Mouse (Mus musculus) midbrain, embryonic 11.5 days (tissue): ENCODE results near the gene Prox2. TPM values are rescaled to one million over a fixed set of nuclear protein-coding genes. Genes with fewer than 3 reads are reported as not detected.

Experiments used
- ATAC-seq: fragments of 200-750 bp; cut with Nextera tagmentation; 2 replicates; pipeline ENCODE4 v1.8.0; 2017; ENCODE audit warnings: moderate TSS enrichment, moderate library complexity; ENCODE audit not compliant: low FRiP score
- DNase-seq: peaks from one replicate; pipeline ENCODE4 v3.0.0; 2015; ENCODE audit warnings: low spot score; ENCODE audit errors: missing footprints
- H3K27ac ChIP-seq: fragments of 300-500 bp; sonication (generic); 2 replicates; pipeline ENCODE4 v1.5.1; 2014; ENCODE audit warnings: low read depth, low read length
- H3K27me3 ChIP-seq: fragments of 300-500 bp; sonication (generic); 2 replicates; pipeline ENCODE4 v1.6.1; 2014; ENCODE audit warnings: mild to moderate bottlenecking, low read length, moderate library complexity, mixed read lengths; ENCODE audit not compliant: control insufficient read depth, insufficient read depth
- H3K36me3 ChIP-seq: fragments of 300-500 bp; sonication (generic); 2 replicates; pipeline ENCODE4 v1.6.1; 2014; ENCODE audit warnings: mild to moderate bottlenecking, low read length, moderate library complexity, mixed read lengths; ENCODE audit not compliant: control insufficient read depth, insufficient read depth
- H3K4me1 ChIP-seq: fragments of 300-500 bp; sonication (generic); 2 replicates; pipeline ENCODE4 v1.6.1; 2014; ENCODE audit warnings: low read length; ENCODE audit not compliant: control insufficient read depth, insufficient read depth
- H3K4me2 ChIP-seq: fragments of 300-500 bp; sonication (generic); 2 replicates; pipeline ENCODE4 v1.6.1; 2014; ENCODE audit warnings: mild to moderate bottlenecking, moderate library complexity
- H3K4me3 ChIP-seq: fragments of 300-500 bp; sonication (generic); 2 replicates; pipeline ENCODE4 v1.5.1; 2014; ENCODE audit warnings: low read depth, low read length
- H3K9ac ChIP-seq: fragments of 300-500 bp; sonication (generic); 2 replicates; pipeline ENCODE4 v1.6.1; 2014; ENCODE audit warnings: low read length
- H3K9me3 ChIP-seq: fragments of 300-500 bp; sonication (generic); 2 replicates; pipeline ENCODE4 v1.6.1; 2016; ENCODE audit warnings: low read length; ENCODE audit not compliant: control insufficient read depth
- WGBS: fragments of 180-500 bp; shearing (Covaris S2); extraction: QIAGEN DNeasy Blood & Tissue Kit; methylation state at CpG from one replicate; pipeline ENCODE4 v1.1.7; 2014; 5-methylcytosine and 5-hydroxymethylcytosine counted together
- polyA plus RNA-seq: library from polyadenylated mRNA; unstranded; fragments of >200 nt; fragmentation: Nextera tagmentation; extraction: Ambion mirVana; gene quantifications from 2 replicates; pipeline ENCODE4 v1.2.1, GENCODE M21; 2014

The Prox2 gene
- polyA plus RNA-seq, 1 experiment from 2014 or later = 2.6 TPM

- H3K27ac ChIP-seq = no peak overlapping the region
- no peak for DNase-seq
- no peaks in the 10 kb centered on the region for H3K4me1 ChIP-seq
- no peak overlapping the region for H3K4me2 ChIP-seq
- no peak; the same call in 1 of the 2 replicates for ATAC-seq
- H3K36me3 ChIP-seq = peaks cover 14% of the 10 kb centered on the region
- no peak overlapping the region for H3K9ac ChIP-seq
- H3K27me3 ChIP-seq = no peaks in the 10 kb centered on the region
- 84% methylated on average over 19 of the region's 19 CpGs for WGBS
- H3K4me3 ChIP-seq = no peak overlapping the region
- no peaks in the 10 kb centered on the region for H3K9me3 ChIP-seq
These were observed 25.2 kb upstream of the Prox2 start for GRCm38 (mm10) chr12:85135513-85136470.

- peaks cover 29% of the 10 kb centered on the region for H3K36me3 ChIP-seq
- ATAC-seq (no peak), DNase-seq (no peak)
- H3K4me2 ChIP-seq = no peak overlapping the region
- H3K4me3 ChIP-seq = no peak overlapping the region
- WGBS = 94% methylated on average over 8 of the region's 8 CpGs
- H3K27ac ChIP-seq = no peak overlapping the region
- no peaks in the 10 kb centered on the region for H3K4me1 ChIP-seq
- no peaks in the 10 kb centered on the region for H3K9me3 ChIP-seq
- H3K9ac ChIP-seq = no peak overlapping the region
- H3K27me3 ChIP-seq = no peaks in the 10 kb centered on the region
These were observed 23.7 kb upstream of the Prox2 start for GRCm38 (mm10) chr12:85134043-85134794.

- Histone ChIP-seq H3K9me3 (no peaks in the 10 kb centered on the region), H3K4me2 (no peak overlapping the region), H3K27me3 (no peaks in the 10 kb centered on the region), H3K27ac (no peak overlapping the region), H3K9ac (no peak overlapping the region), H3K4me3 (no peak overlapping the region), H3K4me1 (no peaks in the 10 kb centered on the region), H3K36me3 (peaks cover 33% of the 10 kb centered on the region)
- no peak for DNase-seq
- 86% methylated on average over 6 of the region's 6 CpGs for WGBS
- ATAC-seq = no peak
These were observed 20.8 kb upstream of the Prox2 start for GRCm38 (mm10) chr12:85131361-85131760.

GRCm38 (mm10) chr12:85129426-85129978 lies 18.9 kb upstream of the Prox2 start:
- DNase-seq (no peak), ATAC-seq (no peak)
- Histone ChIP-seq H3K36me3 (peaks cover 35% of the 10 kb centered on the region), H3K9ac (no peak overlapping the region), H3K4me2 (no peak overlapping the region), H3K4me3 (no peak overlapping the region), H3K9me3 (no peaks in the 10 kb centered on the region), H3K27me3 (no peaks in the 10 kb centered on the region), H3K27ac (no peak overlapping the region), H3K4me1 (no peaks in the 10 kb centered on the region)
- 94% methylated on average over 9 of the region's 9 CpGs for WGBS

- ATAC-seq = no peak
- WGBS = 94% methylated on average over 8 of the region's 8 CpGs
- Histone ChIP-seq H3K9ac (no peak overlapping the region), H3K4me2 (no peak overlapping the region), H3K4me1 (no peaks in the 10 kb centered on the region), H3K36me3 (peaks cover 38% of the 10 kb centered on the region), H3K9me3 (no peaks in the 10 kb centered on the region), H3K27ac (no peak overlapping the region), H3K4me3 (no peak overlapping the region), H3K27me3 (no peaks in the 10 kb centered on the region)
- DNase-seq = no peak
These were observed 16.5 kb upstream of the Prox2 start for GRCm38 (mm10) chr12:85126986-85127603.

- 93% methylated on average over 5 of the region's 5 CpGs for WGBS
- H3K27me3 ChIP-seq = no peaks in the 10 kb centered on the region
- no peaks in the 10 kb centered on the region for H3K9me3 ChIP-seq
- H3K4me3 ChIP-seq = no peak overlapping the region
- peaks cover 25% of the 10 kb centered on the region for H3K36me3 ChIP-seq
- H3K4me1 ChIP-seq = no peaks in the 10 kb centered on the region
- ATAC-seq (no peak), DNase-seq (no peak)
- no peak overlapping the region for H3K9ac ChIP-seq
- no peak overlapping the region for H3K4me2 ChIP-seq
- H3K27ac ChIP-seq = no peak overlapping the region
These were observed 14.2 kb upstream of the Prox2 start for GRCm38 (mm10) chr12:85124751-85125150.

- Histone ChIP-seq H3K9ac (no peak overlapping the region), H3K4me1 (no peaks in the 10 kb centered on the region), H3K27me3 (no peaks in the 10 kb centered on the region), H3K9me3 (no peaks in the 10 kb centered on the region), H3K27ac (no peak overlapping the region), H3K36me3 (peaks cover 21% of the 10 kb centered on the region; the same call in 1 of the 2 replicates), H3K4me3 (no peak overlapping the region), H3K4me2 (no peak overlapping the region)
- no peak for ATAC-seq
- 94% methylated on average over 11 of the region's 11 CpGs for WGBS
- no peak for DNase-seq
These were observed 13.1 kb upstream of the Prox2 start for GRCm38 (mm10) chr12:85123645-85124044.

- H3K36me3 ChIP-seq = peaks cover 18% of the 10 kb centered on the region; the same call in 1 of the 2 replicates
- WGBS = 94% methylated on average over 9 of the region's 9 CpGs
These were observed 12.6 kb upstream of the Prox2 start for GRCm38 (mm10) chr12:85123108-85123530.

More at GRCm38 (mm10) chr12:85123108-85123530, 12.6 kb upstream of the Prox2 start:
- Histone ChIP-seq H3K9ac (no peak overlapping the region), H3K4me1 (no peaks in the 10 kb centered on the region), H3K27me3 (no peaks in the 10 kb centered on the region), H3K4me3 (no peak overlapping the region), H3K4me2 (no peak overlapping the region), H3K27ac (no peak overlapping the region), H3K9me3 (no peaks in the 10 kb centered on the region)
- no peak for ATAC-seq
- DNase-seq = no peak
